Mouse (Mus musculus) spleen, adult 18-20 months (tissue): Measurements from ENCODE around the gene Gm16253.

ENCODE experiments used
- DNase-seq, 2 experiments: peaks; one replicate each; pipeline ENCODE4 v3.0.0; 2022; ENCODE audit warnings: mixed read lengths in 2 of 2

The Gm16253 gene

GRCm38 (mm10) chr3:96576690-96577541, at the start of gene Gm16253:
Gene Gm16253 (plus strand): TSS chr3:96576984.
- DNase-seq = peak; percentile 85 to 87

- no peak for DNase-seq
Observed at GRCm38 (mm10) chr3:96528506-96528905, 48.3 kb upstream of the Gm16253 start.

- no peak for DNase-seq
Observed at GRCm38 (mm10) chr3:96532050-96532449, 44.7 kb upstream of the Gm16253 start.

GRCm38 (mm10) chr3:96534300-96534699, 42.5 kb upstream of the Gm16253 start:
- DNase-seq = no peak

GRCm38 (mm10) chr3:96539316-96539715, 37.5 kb upstream of the Gm16253 start:
- DNase-seq = no peak

GRCm38 (mm10) chr3:96540740-96541139, 36.0 kb upstream of the Gm16253 start:
- DNase-seq = no peak

GRCm38 (mm10) chr3:96541328-96542078, 35.3 kb upstream of the Gm16253 start:
- no peak for DNase-seq

GRCm38 (mm10) chr3:96542554-96542953, 34.2 kb upstream of the Gm16253 start:
- no peak for DNase-seq

- DNase-seq = no peak
Observed at GRCm38 (mm10) chr3:96543345-96543744, 33.4 kb upstream of the Gm16253 start.

- no peak for DNase-seq
Observed at GRCm38 (mm10) chr3:96545565-96545964, 31.2 kb upstream of the Gm16253 start.

- no peak for DNase-seq
Observed at GRCm38 (mm10) chr3:96546880-96547279, 29.9 kb upstream of the Gm16253 start.

- DNase-seq = peak; percentile 58 to 86
Observed at GRCm38 (mm10) chr3:96547389-96547960, 29.3 kb upstream of the Gm16253 start.

GRCm38 (mm10) chr3:96548824-96549223, 28.0 kb upstream of the Gm16253 start:
- no peak for DNase-seq

- DNase-seq = no peak
Observed at GRCm38 (mm10) chr3:96549346-96549745, 27.4 kb upstream of the Gm16253 start.

- DNase-seq = peak in 1 of 2 experiments; percentile 70
Observed at GRCm38 (mm10) chr3:96551203-96551602, 25.6 kb upstream of the Gm16253 start.

- no peak for DNase-seq
Observed at GRCm38 (mm10) chr3:96551890-96552289, 24.9 kb upstream of the Gm16253 start.

- no peak for DNase-seq
Observed at GRCm38 (mm10) chr3:96553601-96554000, 23.2 kb upstream of the Gm16253 start.

GRCm38 (mm10) chr3:96554251-96554650, 22.5 kb upstream of the Gm16253 start:
- DNase-seq = no peak

- peak in 1 of 2 experiments; percentile 25 for DNase-seq
Observed at GRCm38 (mm10) chr3:96555041-96555596, 21.7 kb upstream of the Gm16253 start.

GRCm38 (mm10) chr3:96555999-96556614, 20.7 kb upstream of the Gm16253 start:
- no peak for DNase-seq

- DNase-seq = peak in 1 of 2 experiments; percentile 18
Observed at GRCm38 (mm10) chr3:96556651-96557635, 19.8 kb upstream of the Gm16253 start.
